Mouse (Mus musculus) neutrophil, adult 83 days (primary cell): ENCODE results near the gene Fthl17b. TPM values are rescaled to one million over a fixed set of nuclear protein-coding genes. Genes with fewer than 3 reads are reported as not detected.

Experiments used
- total RNA-seq, 2 experiments: library from RNA; stranded (reverse); gene quantifications; one replicate each; pipeline ENCODE4 v1.2.4; 2023

The Fthl17b gene
- total RNA-seq, result not detected

DNA sequence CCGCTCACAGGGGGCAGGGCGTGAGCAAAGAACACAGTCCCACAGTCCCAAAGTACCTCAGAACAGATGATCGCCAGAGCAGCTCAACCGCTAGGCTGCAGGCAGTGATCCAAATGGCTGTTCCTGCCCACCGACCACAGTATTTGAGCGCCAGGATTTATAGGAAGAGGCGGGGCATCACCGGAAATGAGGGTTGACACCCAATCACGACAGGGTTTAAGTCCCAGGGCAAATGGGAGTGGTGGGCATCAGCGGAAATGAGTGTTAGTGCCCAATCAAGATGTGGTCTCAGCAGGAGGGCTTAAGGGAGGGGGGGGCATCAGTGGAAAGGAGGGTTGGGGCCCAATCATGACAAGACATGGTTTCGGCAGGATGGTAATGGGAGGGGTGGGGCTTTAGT, at the start of gene Fthl17b:
Fthl17b (minus strand) TSS at position 101 of the 400 bp plus-strand sequence.

DNA sequence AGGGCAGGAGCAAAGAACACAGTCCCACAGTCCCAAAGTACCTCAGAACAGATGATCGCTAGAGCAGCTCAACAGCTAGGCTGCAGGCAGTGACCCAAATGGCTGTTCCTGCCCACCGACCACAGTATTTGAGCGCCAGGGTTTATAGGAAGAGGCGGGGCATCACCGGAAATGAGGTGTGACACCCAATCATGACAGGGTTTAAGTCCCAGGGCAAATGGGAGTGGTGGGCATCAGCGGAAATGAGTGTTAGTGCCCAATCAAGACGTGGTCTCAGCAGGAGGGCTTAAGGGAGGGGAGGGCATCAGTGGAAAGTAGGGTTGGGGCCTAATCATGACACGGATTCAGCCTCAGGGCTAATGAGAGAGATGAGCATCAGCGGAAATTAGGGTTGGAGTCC, 23.9 kb upstream of the Fthl17b start, which contains the start of gene Fthl17d:
Fthl17d (minus strand) TSS at position 101 of the 400 bp plus-strand sequence.

GRCm38 (mm10) chrX:8976459-8976858, 13.7 kb upstream of the Fthl17b start, which contains the start of gene Fthl17c:
Gene Fthl17c, minus strand, starts transcription at chrX:8976559.

Other genes starting within 250 kb of the Fthl17b start
- gene Ssx9, start 214.5 kb downstream of the Fthl17b start, total RNA-seq, result not detected
- gene Ssxb5, start 159.3 kb downstream of the Fthl17b start, total RNA-seq, result not detected
- gene Gm6592, start 119.0 kb downstream of the Fthl17b start, total RNA-seq, result not detected
- gene Gm5751, start 88.7 kb downstream of the Fthl17b start, total RNA-seq, result not detected
- gene B630019K06Rik, start 70.6 kb downstream of the Fthl17b start, total RNA-seq, result under 1 TPM; 0.35 TPM
- not detected for gene Fthl17c, start 13.6 kb upstream of the Fthl17b start, total RNA-seq
- not detected for gene Fthl17d, start 23.8 kb upstream of the Fthl17b start, total RNA-seq
- not detected for gene Fthl17e, start 70.5 kb upstream of the Fthl17b start, total RNA-seq
- not detected for gene Fthl17f, start 100.0 kb upstream of the Fthl17b start, total RNA-seq
- gene 4930402K13Rik, start 141.6 kb upstream of the Fthl17b start, total RNA-seq, result not detected
- not detected for gene Lancl3, start 236.9 kb upstream of the Fthl17b start, total RNA-seq